Mouse (Mus musculus) megakaryocyte, embryonic 14.5 days (primary cell): ENCODE measurements around the gene Per3.

Source experiments
- FLI1 ChIP-seq: IDR thresholded peaks from 2 replicates; pipeline ENCODE4 v1.6.1; 2012; ENCODE audit warnings: low read length, inconsistent platforms, mixed read lengths
- GATA1 ChIP-seq: IDR thresholded peaks from 3 replicates; pipeline ENCODE4 v1.6.1; 2012; ENCODE audit warnings: mixed read lengths, low read length, inconsistent platforms, borderline replicate concordance

DNA sequence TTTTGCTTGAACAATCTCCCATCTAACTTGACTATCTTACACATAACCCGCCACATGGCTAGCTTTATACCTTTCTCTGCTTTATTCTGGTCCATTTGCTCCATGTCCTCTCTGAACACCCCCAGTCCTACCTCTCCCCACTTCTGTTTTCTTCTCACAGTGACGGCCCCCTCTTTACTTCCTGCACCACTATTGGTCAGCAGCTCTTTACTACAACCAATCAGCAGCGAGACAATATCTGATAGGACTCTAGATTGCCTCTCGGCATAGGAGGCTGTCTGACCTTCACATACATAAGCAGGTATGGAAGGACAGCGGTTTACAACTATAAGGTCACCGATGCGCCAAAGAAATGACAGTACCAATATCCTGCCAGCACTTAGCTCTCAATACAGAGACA, 7.9 kb downstream of the Per3 start:
- no peak for TF ChIP-seq GATA1
- TF ChIP-seq FLI1: no peak
